Mouse (Mus musculus) neural tube, embryonic 11.5 days (tissue): ENCODE data around the gene Sp1. TPM values are rescaled to one million over a fixed set of nuclear protein-coding genes. Genes with fewer than 3 reads are reported as not detected.

Experiments
- ATAC-seq: fragments of 200-750 bp; cut with Nextera tagmentation; 2 replicates; pipeline ENCODE4 v1.8.0; 2017; ENCODE audit warnings: moderate number of reproducible peaks, mild to moderate bottlenecking, moderate TSS enrichment, moderate library complexity; ENCODE audit not compliant: insufficient read depth, low FRiP score, low TSS enrichment
- DNase-seq: peaks from one replicate; pipeline ENCODE4 v3.0.0-alpha.2; 2015; ENCODE audit warnings: low spot score
- H3K27ac ChIP-seq: fragments of 300-500 bp; sonication (generic); 2 replicates; pipeline ENCODE4 v1.5.1; 2014; ENCODE audit warnings: low read depth, mild to moderate bottlenecking, low read length
- H3K27me3 ChIP-seq: fragments of 300-500 bp; sonication (generic); 2 replicates; pipeline ENCODE4 v1.6.1; 2014; ENCODE audit warnings: mild to moderate bottlenecking, low read length, mixed read lengths; ENCODE audit not compliant: control insufficient read depth, insufficient read depth
- H3K36me3 ChIP-seq: fragments of 300-500 bp; sonication (generic); 2 replicates; pipeline ENCODE4 v1.6.1; 2014; ENCODE audit warnings: mild to moderate bottlenecking, low read length, moderate library complexity, mixed read lengths; ENCODE audit not compliant: control insufficient read depth, insufficient read depth
- H3K4me1 ChIP-seq: fragments of 300-500 bp; sonication (generic); 2 replicates; pipeline ENCODE4 v1.6.1; 2014; ENCODE audit warnings: low read length, mixed read lengths; ENCODE audit not compliant: control insufficient read depth, insufficient read depth
- H3K4me2 ChIP-seq: fragments of 300-500 bp; sonication (generic); 2 replicates; pipeline ENCODE4 v1.6.1; 2014; ENCODE audit warnings: low read depth, mild to moderate bottlenecking, moderate library complexity
- H3K4me3 ChIP-seq: fragments of 300-500 bp; sonication (generic); 2 replicates; pipeline ENCODE4 v1.5.1; 2014; ENCODE audit warnings: low read depth, low read length
- H3K9ac ChIP-seq: fragments of 300-500 bp; sonication (generic); 2 replicates; pipeline ENCODE4 v1.6.1; 2014; ENCODE audit warnings: mild to moderate bottlenecking, low read length
- H3K9me3 ChIP-seq: fragments of 300-500 bp; sonication (generic); 2 replicates; pipeline ENCODE4 v1.6.1; 2016; ENCODE audit warnings: low read length; ENCODE audit not compliant: control insufficient read depth
- WGBS: fragments of 180-500 bp; shearing (Covaris S2); extraction: QIAGEN DNeasy Blood & Tissue Kit; methylation state at CpG from one replicate; pipeline ENCODE4 v1.1.7; 2014; 5-methylcytosine and 5-hydroxymethylcytosine counted together
- polyA plus RNA-seq: library from polyadenylated mRNA; unstranded; fragments of >200 nt; fragmentation: Nextera tagmentation; extraction: Ambion mirVana; gene quantifications from 2 replicates; pipeline ENCODE4 v1.2.1, GENCODE M21; 2014

Gene Sp1
- polyA plus RNA-seq, 1 experiment from 2014 or later: 11.1 TPM

DNA sequence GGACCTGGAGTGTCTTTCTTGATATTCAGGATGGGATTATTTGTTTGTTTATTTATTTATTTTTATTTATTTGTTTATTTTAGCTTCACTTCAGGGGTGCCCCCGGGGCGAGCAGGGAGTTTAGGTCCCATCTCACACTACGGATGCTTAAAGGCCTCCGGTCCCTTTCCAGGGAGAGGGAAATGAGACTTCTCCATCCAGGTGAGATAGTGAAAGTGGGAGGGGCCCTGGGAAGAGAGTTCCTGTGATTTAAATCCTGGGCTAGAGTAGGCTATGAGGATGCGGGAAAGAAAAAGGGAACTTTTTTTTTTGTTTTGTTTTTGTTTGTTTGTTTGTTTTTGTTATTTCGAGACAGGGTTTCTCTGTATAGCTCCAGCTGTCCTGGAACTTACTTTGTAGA, 53.4 kb downstream of the Sp1 start:
- peak overlapping the region; percentile 41 for H3K4me2 ChIP-seq

GRCm38 (mm10) chr15:102459847-102460246, 53.9 kb downstream of the Sp1 start:
- H3K36me3 ChIP-seq: no peaks in the 10 kb centered on the region
- H3K4me2 ChIP-seq: no peak overlapping the region
- no peaks in the 10 kb centered on the region for H3K27me3 ChIP-seq
- DNase-seq: no peak
- H3K9ac ChIP-seq: no peak overlapping the region
- no peak for ATAC-seq
- H3K27ac ChIP-seq: no peak overlapping the region
- WGBS: 69% methylated on average over 5 of the region's 5 CpGs
- H3K9me3 ChIP-seq: no peaks in the 10 kb centered on the region
- no peak overlapping the region for H3K4me3 ChIP-seq
- H3K4me1 ChIP-seq: no peaks in the 10 kb centered on the region

More for the DNA sequence above, 53.4 kb downstream of the Sp1 start:
- DNase-seq (no peak), ATAC-seq (no peak)
- no peaks in the 10 kb centered on the region for H3K36me3 ChIP-seq
- H3K27me3 ChIP-seq: no peaks in the 10 kb centered on the region
- no peaks in the 10 kb centered on the region for H3K9me3 ChIP-seq
- H3K27ac ChIP-seq: no peak overlapping the region
- WGBS: 42% methylated on average over 6 of the region's 6 CpGs
- H3K9ac ChIP-seq: peak overlapping the region; percentile 1; the same call in 1 of the 2 replicates
- peak overlapping the region; percentile 30 for H3K4me3 ChIP-seq
- no peaks in the 10 kb centered on the region for H3K4me1 ChIP-seq

GRCm38 (mm10) chr15:102460409-102460808, 54.5 kb downstream of the Sp1 start:
- H3K36me3 ChIP-seq: no peaks in the 10 kb centered on the region
- no peak overlapping the region for H3K4me3 ChIP-seq
- 80% methylated on average over 12 of the region's 12 CpGs for WGBS
- no peak overlapping the region for H3K27ac ChIP-seq
- no peak overlapping the region for H3K4me2 ChIP-seq
- no peak overlapping the region for H3K9ac ChIP-seq
- ATAC-seq (no peak), DNase-seq (no peak)
- H3K9me3 ChIP-seq: no peaks in the 10 kb centered on the region
- no peaks in the 10 kb centered on the region for H3K4me1 ChIP-seq
- H3K27me3 ChIP-seq: no peaks in the 10 kb centered on the region

GRCm38 (mm10) chr15:102460971-102461370, 55.0 kb downstream of the Sp1 start:
- Histone ChIP-seq H3K4me2 (no peak overlapping the region), H3K27ac (no peak overlapping the region), H3K9ac (no peak overlapping the region), H3K9me3 (no peaks in the 10 kb centered on the region), H3K36me3 (no peaks in the 10 kb centered on the region), H3K27me3 (no peaks in the 10 kb centered on the region), H3K4me1 (no peaks in the 10 kb centered on the region), H3K4me3 (no peak overlapping the region)
- DNase-seq: no peak
- 75% methylated on average over 4 of the region's 4 CpGs for WGBS
- no peak for ATAC-seq

DNA sequence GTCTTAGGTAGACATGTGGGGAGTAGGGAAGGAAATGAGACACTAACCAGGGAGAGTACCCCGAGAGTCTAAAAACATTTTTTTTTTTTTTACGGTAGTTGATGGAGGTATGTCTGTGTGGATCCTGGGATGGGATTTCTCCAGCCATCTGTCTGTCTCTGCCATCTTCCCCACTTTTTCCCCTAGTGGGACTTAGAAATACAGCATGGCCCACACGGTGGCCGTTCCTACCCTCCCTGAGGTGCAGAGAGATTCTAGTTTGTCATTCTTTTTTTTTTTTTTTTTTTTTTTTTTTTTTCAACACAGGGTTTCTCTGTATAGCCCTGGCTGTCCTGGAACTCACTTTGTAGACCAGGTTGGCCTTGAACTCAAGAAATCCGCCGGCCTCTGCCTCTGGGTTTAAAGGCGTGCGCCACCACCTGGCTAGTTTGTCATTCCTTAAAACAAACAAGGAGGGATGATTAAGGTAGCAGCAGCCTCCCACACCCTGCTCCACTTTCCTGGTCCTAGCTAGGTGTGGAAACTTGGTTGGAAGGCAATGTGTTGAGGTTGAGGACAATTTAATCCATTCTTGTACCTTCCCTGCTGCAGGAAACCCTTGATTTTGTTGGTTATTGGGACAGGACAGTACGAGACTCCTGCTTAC, 55.6 kb downstream of the Sp1 start:
- Histone ChIP-seq H3K27me3 (no peaks in the 10 kb centered on the region), H3K36me3 (no peaks in the 10 kb centered on the region), H3K4me1 (no peaks in the 10 kb centered on the region), H3K27ac (no peak overlapping the region), H3K4me2 (no peak overlapping the region), H3K4me3 (no peak overlapping the region), H3K9me3 (no peaks in the 10 kb centered on the region), H3K9ac (no peak overlapping the region)
- ATAC-seq (no peak), DNase-seq (no peak)
- 84% methylated on average over 9 of the region's 9 CpGs for WGBS

- no peak for DNase-seq
- Histone ChIP-seq H3K4me3 (no peak overlapping the region), H3K9ac (no peak overlapping the region)
Observed at GRCm38 (mm10) chr15:102463666-102464065, 57.7 kb downstream of the Sp1 start.

DNA sequence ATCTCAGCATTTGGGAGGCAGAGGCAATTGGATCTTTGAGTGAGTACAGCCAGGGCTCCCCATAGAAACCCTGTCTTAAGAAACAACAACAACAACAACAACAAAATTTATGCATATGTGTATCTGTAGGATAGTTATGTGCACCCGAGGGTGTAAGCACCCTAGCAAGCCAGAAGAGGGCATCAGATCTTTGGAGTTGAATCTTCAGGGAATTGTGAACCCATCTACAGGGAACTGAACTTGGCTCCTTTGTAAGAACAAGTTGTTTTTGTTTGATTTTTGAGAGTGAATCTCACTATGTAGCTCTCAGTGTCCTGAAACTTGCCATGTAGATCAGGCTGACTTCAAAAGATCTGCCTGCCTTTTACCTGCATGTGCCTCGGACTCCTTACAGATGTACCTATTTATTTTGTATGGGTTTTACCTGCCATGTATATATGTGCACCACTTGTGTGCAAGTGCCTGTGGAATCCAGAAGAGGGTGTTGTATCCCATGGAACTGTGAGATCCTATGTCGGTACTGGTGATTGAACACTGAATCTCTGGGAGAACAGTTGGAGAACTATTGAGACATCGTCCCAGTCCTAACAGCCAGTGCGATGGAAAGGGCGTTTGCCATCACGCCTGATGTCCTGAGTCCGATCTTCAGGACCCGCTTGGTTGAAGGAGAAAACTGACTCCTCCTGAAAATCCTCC, 62.9 kb downstream of the Sp1 start:
- peaks cover 13% of the 10 kb centered on the region for H3K4me1 ChIP-seq
- DNase-seq (no peak), ATAC-seq (no peak)
- H3K36me3 ChIP-seq: no peaks in the 10 kb centered on the region
- H3K27me3 ChIP-seq: no peaks in the 10 kb centered on the region
- 95% methylated on average over 9 of the region's 9 CpGs for WGBS
- no peaks in the 10 kb centered on the region for H3K9me3 ChIP-seq
- no peak overlapping the region for H3K4me3 ChIP-seq
- no peak overlapping the region for H3K27ac ChIP-seq
- H3K9ac ChIP-seq: no peak overlapping the region
- H3K4me2 ChIP-seq: no peak overlapping the region

More at GRCm38 (mm10) chr15:102463666-102464065, 57.7 kb downstream of the Sp1 start:
- ATAC-seq: no peak
- H3K4me2 ChIP-seq: no peak overlapping the region
- no peaks in the 10 kb centered on the region for H3K4me1 ChIP-seq
- no peak overlapping the region for H3K27ac ChIP-seq
- no peaks in the 10 kb centered on the region for H3K36me3 ChIP-seq
- H3K27me3 ChIP-seq: no peaks in the 10 kb centered on the region
- H3K9me3 ChIP-seq: no peaks in the 10 kb centered on the region

DNA sequence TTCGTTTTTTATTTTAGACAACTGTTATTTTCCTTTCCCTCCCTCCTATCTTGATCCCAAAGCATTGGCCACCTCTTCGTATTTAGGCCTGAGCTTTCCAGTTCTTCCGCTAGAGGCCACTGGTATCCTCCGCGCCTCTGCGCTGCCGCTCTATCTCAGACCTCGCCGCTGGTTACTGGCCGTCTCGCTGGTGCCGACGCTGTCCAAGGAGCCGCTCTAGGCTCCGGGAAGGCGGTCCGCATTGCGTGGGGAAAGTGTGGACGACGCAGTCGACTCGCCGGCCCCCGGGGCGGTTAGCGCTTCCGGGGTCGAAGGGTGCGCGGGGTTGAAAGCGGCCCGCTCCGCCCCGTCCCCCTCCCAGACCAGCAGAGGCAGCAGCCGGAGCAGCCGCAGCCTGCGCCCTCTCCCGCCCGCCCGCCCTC, 64.3 kb downstream of the Sp1 start, which contains the start of gene Pcbp2:
Gene Pcbp2, plus strand, starts transcription at position 357 of the 422 bp plus-strand sequence.
- H3K27me3 ChIP-seq: no peaks in the 10 kb centered on the region
- ATAC-seq: peak; percentile 96
- H3K4me2 ChIP-seq: peak within 1 kb of the TSS; percentile 58
- no peaks in the 10 kb centered on the region for H3K9me3 ChIP-seq
- peaks cover 13% of the 10 kb centered on the region for H3K4me1 ChIP-seq
- peak within 1 kb of the TSS; percentile 80 for H3K4me3 ChIP-seq
- WGBS: under 1% methylated on average over 35 of the region's 40 CpGs
- peak within 1 kb of the TSS; percentile 97 for H3K27ac ChIP-seq
- DNase-seq: peak; percentile 98
- H3K9ac ChIP-seq: peak within 1 kb of the TSS; percentile 98
- H3K36me3 ChIP-seq: no peaks in the 10 kb centered on the region
